Mouse (Mus musculus) kidney, postnatal 14 days (tissue): ENCODE data around the gene Trmt2a.
A peak's percentile ranks its signal among the peaks of the same experiment; 100 is the strongest.

Source experiments
- DNase-seq: peaks from one replicate; pipeline ENCODE4 v3.0.0; 2022; ENCODE audit warnings: mixed read lengths

Trmt2a gene

DNA sequence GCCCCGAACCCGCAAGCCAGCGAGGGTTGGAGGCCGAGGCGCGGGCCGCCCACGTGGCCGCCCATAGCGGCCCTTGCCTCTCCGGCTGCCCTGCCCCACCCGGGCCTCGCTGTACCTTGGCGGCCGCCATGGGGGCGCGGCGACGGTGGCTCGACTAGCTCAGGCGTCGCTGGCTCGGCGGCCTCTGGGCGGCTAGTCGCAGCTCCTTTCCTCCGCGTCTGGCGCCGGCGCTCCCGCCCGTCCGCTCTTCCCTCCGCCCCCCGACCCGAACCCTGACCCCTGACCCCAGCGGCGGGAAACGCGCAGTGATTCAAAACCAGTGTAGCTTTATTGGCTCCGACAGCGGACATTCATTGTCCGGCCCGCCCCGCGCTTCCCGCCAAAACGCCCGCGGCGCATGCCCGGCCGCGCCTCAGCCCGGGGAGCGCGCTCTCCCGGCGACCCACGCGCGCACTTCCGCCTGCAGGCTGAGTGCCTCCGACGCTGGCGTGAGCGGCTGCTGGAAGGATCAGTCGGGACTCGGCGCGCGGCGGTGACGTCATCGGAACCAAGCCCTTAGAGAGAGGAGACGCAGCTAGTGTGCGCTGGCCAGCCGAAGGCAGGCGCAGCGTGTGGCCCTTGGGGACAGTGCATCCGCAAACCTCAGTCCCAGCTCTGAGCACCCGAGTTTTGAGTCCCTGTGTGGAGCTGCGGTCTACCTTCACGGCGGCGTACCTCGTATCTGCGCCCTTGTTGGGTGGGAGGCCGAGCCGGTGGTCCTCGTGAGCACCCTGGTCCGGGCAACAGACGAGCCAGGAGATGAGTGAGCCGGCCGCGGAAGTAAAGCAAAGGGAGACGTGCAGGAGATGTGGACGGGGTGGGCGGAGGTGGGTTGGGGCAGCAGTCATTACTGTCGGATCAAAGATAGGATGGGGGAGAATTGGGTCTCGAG is at the start of gene Trmt2a, which contains the start of gene Ranbp1:
Gene Trmt2a, plus strand, starts transcription at position 247 of the 931 bp plus-strand sequence.
Gene Ranbp1, minus strand, starts transcription at position 300 of the 931 bp plus-strand sequence.
- peak; percentile 99 for DNase-seq

DNA sequence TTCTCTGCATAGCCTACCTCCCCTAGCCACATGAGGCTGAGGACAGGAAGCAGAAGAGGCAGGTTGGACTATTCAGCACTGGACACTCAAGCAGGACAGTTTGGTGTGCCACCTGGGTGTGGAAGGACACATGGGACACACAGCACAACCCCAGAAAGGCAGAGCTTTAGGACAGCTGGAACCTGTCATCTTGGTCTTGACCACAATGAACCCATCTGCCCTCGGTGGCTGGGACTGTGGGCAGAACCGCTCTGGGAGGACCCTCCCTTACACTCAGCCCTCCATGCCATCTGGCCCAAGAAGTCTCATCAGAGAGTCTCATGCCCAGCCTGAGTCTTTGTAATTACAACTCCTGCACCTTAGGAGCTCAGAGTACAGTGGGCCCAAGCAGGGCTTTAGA is 48.4 kb upstream of the Trmt2a start:
- DNase-seq, result no peak

DNA sequence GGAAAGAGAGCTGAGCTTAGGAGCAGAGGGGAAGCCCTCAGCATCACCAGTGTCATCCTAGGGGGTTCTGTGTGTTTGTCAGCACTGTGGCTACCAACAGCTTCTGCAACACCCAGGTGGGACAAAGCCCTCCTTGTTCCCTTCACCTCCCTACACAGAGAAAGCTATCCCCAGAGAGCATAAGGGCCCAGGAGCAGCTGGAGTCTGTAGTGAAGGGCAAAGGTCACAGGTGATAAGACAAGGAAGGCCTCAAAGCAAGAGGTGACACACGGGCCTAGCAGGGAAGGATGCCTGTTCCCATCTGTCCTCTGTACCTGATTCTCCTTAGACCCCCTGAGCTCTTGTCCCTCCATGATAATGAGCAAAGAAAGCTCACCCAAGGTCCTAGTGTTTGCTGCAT is 46.9 kb upstream of the Trmt2a start:
- DNase-seq, result no peak

DNA sequence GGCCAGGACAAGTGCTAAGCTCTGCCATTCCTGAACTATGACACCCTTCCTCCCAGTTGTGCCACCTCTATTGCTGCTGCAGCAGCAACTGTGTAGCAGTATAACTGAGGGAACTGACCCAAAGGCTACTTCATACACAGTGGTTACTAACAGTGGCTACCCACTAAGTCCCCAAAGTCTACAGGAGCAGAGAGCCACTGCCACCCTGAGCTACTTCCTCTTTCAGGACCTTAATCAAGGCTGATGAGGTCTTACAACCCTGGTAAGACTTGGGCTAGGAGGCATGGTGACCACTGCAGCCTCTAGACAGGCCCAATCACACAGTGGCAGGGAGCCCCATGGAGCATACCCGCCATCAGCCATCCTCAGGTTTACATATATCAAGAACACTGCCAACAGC is 46.4 kb upstream of the Trmt2a start:
- no peak for DNase-seq

DNA sequence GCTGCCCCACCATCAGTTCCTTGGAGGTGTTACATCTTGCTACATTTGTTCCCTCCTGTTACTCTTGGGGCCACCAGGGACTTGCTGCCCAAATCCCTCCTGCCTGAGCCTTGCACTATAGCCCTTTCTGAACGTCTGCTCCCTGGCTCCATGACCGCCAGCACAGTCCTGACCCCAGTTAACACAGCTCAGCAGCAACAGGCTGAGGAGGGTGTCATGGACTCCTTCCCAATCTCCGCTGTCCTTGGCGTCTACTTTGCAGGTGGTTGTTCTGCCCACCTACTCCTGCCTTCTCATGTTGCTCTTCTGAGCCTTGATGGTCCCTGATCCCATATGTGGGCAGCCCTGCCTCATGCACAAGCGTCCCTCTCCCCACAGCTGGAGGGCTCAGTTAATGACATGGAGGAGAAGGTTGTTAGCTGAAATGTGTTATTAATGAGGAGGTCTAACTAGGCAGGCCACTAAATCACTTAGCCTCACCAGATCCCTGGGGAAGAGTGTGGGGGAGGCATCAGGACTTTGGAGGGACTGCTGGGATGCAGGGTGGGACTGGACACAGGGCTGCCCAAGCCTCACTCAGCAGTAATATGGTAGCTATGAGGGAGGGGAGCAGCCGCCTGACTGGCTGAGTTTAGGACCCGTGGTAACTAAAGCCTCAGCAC is 44.9 kb upstream of the Trmt2a start:
- DNase-seq, result no peak

DNA sequence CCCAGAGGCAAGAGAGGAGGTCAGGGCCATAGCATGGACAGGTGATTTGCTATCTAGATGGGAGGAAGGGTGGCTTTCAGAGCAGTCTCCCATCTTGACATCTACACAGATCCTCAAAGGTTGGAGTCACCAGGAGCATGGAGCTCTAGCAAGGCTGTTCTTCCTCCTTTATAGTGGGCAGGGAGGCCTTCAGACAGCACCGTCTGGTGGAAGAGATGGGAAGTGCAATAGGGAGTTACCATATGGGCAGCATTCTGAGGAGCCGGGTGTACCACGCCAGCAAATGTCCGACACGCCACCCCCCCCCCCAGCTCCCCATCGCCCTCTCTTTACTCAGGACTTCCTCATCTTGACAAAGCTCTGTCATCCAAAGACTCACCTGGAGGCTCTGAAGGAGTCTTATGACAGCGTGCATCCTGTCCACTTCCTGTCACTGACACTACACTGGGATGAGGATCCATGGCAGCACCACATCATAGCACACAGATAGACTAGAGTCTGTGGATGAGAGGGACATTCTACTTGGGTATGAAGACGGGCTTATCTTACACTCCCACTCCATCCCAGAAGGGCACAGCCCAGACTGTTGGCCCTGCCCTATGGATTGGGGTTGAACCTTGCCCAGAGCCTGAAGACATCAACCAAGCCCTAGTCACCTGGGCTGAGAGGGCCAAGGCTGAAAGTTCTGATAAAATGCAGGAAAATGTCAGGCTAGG is 37.6 kb upstream of the Trmt2a start:
- peak; percentile 69 for DNase-seq

DNA sequence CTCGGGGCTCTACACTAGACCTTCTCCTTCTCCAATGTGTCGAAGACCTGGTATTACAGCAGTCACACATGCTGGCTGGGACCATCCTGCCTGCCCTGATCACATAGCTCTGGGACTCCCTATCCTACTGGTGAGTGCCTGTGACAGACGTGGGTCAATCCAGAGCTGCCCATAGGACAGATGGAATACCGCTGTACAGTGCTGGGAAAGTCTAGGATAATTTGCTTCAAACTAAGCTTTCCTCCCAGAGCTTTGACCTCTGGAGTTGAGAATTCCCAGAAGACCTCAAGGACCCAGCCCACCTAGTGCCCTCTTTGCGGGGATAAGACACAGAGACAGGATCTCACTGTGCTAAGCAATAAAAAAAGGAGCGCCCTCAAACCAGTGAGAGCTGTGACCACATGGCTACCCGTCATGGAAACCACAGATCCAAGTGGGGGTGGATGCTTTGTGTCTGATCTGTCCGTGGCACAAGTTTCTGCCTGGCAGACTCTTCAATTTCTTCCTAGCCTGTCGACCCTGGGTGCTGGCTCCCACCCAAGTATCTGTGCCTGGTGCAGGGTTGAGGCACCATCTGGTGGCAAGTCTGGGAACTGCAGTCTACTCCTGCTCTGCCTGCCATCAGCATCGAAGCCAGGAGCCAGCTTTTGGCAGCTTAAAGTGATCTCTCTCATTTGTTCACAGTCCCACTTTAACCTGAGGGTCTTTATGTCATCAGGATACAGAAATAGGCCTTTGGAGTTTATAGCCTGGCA is 36.9 kb upstream of the Trmt2a start:
- DNase-seq, result peak; percentile 90

DNA sequence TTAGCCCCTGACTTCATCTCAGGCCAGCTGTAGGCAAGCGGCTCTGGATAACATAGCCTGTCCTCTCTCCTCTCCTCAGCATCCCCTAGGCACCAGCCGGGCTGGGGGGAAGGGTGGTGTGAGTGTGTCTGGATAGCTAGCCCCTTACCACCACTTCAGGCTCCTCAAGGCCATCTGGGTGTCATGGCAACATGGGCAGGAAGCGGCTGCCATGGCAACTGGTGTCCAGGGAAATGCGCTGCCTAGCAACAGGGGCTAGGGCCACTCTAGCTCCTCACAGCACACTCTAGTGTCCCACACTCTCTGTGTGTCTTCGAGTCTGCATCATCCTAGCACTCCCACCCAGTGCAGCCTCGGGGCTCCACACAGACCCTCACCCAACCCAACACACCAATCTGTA is 34.8 kb upstream of the Trmt2a start:
- DNase-seq, result no peak

DNA sequence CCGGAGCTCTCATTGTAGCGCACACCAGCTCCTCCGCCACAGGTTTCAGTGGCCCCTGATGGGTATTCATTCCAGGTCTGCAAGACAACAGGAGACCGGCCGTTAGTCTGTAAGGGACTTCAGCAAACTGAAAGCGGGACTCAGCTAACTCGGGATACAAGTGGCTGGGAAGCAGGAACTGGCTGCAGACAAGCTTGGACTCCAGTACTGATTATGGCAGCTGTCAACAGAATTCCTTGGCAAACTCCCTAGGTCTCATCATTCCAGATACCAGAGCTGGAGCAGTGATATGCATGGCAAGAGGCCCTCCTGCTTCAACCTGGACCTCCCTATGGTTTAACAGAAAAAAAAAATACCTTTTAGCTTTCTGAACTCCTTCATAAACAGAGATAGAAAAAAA is 33.6 kb upstream of the Trmt2a start:
- no peak for DNase-seq

DNA sequence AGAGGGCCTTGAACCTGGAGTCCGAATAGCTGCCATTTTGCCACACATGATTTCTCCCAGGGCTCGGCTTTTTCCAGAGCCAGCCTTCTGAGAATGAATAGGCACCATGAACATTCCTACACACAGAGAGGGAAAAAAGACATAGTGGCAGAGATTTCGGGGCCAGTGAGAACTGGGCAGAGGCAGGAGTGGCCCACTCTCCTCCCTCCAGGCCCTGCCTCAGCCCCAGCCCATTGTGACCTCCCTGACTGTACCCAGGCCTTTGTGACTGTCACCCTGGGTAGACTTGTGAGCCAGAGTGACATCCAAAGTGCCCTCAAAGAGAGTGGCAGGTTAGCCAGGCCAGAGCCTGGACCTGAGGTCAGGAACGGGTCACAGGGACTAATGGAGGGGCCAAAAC is 30.9 kb upstream of the Trmt2a start, which contains the start of gene Ccdc188:
Gene Ccdc188, plus strand, starts transcription at position 301 of the 400 bp plus-strand sequence.
- DNase-seq, result no peak

DNA sequence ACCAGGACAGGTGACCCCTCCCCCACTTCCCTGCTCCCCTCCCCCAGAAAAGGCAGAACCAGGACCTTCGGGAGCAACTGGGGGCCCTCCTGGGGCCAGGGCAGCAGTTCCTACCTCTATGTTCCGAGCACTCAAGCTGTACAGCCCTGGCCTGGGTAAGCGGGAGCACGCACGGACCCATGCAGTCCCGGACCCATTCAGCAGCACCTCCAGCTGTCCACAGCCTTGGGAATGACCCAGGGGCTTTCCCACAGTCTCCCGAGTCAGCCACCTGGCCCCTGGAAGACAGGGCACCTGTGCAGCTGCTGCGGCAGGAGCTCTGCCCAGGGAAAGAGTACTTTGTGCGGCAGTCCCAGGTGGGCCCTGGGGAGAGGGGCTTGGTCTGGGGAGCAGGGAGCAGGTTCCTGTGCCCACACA is 29.9 kb upstream of the Trmt2a start:
- DNase-seq, result no peak

DNA sequence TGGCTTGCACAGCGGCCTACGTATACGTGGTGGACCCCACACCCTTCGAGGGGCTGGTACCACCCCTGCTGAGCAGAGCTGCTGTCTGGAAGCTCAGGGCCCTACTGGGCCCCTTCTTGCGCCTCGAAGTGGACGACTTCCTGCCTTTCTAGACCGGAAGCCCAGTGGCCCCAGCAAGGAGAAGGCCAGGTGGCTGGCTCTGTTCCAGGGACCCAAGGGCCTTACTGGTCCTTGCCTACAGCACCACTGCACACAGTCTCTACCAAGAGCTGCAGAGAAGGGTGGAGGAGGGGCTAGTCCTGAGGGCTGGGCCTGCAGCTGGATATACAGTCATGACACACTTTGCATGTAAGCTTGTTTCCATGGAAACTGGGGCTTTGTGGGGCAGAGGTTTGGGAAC is 28.5 kb upstream of the Trmt2a start:
- peak; percentile 28 for DNase-seq

DNA sequence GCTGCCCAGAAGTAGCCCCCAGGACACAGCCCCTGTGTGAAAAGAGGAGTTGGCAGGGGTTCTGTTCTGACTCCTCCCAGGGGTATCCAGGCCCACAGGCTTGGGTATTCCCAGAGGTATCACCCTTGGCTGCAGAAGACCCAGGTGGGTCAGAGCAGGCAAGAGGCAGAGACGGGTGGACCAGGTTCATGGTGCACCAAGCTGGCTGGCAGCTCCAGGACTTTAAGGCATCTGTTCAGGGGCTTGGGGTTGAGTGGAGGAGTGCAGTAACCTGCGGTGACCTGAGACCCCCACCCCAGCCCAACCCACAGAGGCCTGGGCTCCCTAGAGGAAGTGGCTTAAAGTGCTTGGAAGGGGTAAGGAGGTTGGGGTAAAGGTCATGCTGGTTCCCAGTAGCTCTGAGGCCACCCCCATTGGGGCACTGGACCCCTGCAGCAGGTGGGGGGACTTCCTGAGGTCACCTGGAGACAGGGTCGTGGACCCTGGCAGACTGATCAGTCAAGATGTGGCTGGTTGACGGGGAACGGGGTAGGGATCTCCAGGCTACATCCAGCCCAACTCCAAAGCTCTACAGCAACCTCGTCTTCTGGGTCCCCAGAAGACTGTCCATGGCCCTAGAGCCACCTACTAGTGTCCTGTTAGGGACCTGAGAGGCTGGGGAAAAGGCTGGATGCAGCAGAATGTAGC is 27.5 kb upstream of the Trmt2a start:
- DNase-seq, result no peak

DNA sequence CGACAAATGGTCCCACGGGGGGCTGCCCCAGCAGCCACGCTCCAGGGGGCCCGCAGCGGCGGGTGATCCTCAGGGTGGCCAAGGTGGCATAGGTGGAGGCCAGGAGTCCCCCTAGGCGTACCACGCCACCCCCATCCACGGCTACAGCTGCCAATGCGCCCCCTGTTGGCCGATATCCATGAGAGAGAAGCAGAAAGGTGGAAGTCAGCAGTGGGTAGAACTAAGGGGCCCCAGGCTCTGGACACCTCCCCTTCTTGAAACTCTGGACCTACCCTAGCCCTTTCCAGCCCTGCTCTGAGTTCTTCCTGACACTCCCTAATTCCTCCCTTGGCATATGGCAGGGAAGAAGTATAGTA is 27.0 kb upstream of the Trmt2a start:
- DNase-seq, result no peak

DNA sequence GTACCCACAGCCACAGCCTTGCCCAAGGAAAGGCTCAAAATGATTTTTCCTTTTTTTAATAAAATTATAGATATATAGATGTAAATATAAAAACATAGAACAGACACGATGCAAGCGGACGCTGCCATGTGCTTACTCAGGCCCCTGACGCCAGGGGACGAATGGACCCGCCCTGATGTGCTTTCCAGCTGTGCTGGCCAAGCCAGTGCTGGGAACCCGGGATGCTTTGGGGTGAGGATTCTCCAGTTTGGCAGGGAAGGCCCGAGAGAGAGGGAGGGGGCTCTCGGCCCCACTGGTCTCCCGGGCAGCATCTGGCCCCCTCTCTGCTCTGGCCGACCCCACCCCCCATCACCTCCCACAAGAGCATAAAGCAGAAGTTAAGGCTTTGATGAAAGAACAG is 26.3 kb upstream of the Trmt2a start:
- no peak for DNase-seq

DNA sequence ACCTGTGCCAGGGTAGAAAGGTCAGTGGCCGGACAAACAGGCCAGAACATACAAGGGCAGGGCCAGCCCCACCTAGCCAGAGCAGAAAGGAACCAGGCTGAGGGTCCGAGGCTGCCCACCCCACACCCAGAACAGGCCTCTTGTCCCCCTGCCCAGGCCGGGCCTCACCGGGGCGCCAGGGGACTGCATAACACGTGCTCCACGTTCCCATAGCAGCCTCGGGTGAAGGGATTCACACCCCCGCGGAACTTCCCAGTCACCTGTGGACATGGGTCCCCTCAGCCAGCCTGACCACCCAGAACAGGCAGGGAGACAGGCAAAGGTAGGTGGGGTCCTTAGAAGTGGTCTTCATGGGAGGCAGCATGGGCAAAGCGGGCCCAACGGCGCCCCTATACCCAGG is 21.3 kb upstream of the Trmt2a start:
- DNase-seq, result no peak

DNA sequence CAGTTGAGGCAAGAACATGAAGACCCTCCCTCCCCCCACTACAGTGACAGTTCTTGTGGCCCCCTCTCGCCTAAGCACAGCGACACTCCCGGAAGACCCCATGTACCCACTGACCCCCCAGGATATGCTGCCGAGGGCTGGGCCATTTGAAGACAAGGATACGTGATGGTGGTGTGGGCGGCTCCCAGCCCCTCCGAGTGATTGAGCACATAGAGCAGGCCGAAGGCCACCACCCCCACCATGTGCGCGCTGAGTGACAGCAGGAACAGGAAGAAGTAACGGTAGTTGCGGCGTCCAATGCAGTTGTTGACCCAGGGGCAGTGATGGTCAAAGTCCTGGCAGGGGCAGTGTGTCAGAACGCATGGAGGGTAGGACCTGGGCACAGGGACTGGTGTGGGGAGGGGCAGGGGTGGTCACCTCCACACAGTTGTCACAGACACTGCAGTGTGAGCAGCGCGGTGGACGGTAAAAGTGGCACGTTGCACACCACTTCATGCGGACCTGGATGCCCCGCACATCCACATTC is 20.5 kb upstream of the Trmt2a start:
- DNase-seq, result no peak

DNA sequence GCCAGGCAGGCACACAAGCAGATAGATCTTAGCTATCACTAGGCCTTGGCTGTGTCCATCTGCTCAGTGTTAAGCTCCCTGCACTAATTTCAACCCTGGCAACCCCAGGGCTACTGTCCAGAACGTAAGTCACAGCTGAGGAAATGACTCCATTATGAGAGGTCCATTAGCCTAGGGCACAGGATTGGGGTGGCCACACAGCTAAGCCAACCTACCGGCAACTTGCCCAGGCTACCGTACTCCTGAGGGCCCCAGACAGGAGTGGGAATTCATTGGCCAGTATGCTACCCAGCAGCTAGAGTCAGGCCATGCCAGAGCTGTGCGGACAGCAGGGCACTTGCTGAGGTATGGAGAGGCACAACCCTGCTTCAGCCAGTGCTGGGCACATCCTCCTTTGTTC is 19.6 kb upstream of the Trmt2a start:
- no peak for DNase-seq

DNA sequence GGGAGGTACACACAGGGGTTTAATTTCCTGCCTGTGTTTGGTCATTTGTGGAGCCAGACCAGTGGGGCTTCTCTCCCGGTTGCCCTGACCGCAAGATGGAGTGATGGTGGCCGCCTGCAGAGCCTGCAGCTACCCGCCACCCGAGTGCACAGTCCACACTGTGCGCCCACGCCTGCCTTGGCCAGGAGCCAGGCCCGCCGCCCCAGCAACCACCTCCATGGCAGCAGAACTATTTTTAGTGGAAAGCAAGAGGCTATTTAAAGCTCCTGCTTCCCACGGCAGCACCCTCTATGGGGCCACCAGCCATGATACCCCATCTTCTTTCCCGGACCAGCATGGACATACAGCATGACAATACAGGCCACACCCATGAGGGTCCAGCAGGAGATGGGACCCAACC is 18.9 kb upstream of the Trmt2a start:
- no peak for DNase-seq

DNA sequence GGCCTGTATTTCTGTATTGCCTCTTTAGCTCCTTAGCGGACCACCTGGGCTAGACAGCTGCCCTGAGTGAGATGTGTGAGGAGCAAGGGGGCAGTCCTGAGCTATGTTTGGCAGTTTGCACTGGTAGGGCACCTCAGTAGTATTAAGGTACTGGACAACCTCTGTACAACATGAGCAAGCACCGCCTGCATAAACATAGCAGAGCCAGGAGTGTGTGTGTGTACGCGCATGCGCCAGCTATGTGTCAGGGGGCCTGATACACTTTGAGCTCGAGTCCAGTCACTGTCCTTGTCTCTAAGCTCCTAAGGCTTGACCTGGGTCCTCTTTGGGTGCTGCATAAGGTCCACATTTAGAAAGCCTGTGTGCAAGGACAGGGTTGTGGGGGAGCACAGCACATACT is 17.9 kb upstream of the Trmt2a start:
- no peak for DNase-seq

DNA sequence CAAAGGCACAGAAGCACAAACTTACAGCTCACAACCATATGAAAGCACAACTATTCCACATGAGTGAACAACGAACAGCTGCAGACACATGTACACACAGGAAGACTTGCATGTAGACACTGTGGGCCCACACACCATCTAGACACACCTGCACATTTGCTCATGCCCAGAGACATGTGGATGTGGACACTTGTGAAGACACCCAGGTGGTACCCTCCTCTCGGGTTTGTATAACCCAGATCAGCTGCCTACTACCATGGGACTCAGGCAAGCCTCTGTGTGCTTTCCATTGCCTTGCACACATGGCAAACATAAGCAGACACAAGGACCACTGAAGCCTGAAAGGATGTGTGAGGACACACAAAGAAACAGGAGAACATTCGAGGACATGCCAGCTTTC is 17.4 kb upstream of the Trmt2a start:
- DNase-seq, result no peak

DNA sequence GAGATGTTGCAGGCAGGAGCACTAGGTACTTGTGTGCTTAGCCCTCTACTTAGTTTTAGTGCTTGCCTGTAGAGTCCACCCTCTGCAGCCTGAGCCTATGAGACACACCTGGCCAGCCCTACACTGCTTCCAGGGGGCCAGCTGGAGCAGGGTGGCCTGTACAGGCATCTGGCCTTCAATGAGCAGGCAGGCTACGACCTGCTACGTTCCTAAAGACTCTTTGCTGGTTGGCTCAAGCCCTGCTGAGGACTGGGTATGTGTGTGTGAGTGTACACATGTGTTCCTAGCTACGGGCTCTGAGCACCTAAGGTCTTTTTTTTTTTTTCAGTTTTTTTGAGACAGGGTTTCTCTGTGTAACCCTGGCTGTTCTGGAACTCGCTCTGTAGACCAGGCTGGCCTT is 17.0 kb upstream of the Trmt2a start:
- no peak for DNase-seq
